Mouse (Mus musculus): Measurements from ENCODE around the gene Efna2. TPM values are rescaled to one million over a fixed set of nuclear protein-coding genes. Genes with fewer than 3 reads are reported as not detected.

The Efna2 gene
- polyA plus RNA-seq, 1 experiment from 2014 or later, result 62.2 TPM

DNA sequence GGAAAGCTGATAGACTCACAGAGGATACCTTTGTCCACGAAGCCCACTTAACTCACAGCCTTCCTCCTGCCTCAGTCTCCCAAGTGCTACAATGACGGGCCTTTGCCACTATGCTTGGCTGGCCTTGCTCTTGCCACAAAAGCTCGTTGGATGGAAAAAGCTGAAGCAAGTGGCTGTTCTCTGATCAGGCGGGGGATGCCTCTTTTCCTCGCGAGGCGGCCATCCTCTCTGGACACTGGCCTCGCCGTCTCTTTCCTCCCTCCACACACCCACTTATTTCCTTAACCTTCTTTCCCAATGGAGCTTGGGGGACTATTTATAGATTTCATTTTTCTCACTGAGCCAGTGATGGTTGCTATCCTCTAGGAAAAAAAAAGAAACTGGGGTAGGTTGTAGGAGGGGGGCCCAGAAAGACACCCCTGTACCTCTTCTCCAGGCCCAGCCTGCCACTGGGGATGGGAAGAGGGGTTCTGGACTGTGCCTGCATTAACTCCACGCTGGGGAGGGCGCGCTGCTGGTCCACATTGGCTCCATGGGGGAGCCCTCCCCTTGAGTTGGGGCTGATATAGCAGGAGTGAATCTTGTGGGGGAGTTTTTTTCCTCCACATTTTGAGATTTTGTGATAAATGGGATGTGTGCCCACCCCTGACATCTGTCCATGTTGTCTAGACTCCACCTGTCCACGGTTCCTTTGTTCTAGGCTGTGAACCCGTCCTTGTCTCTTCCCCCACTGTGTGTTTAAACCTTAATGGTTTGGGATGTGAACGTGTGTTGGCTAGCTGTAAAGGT lies 21.9 kb upstream of the Efna2 start:
- peaks cover 54% of the 10 kb centered on the region for H3K36me3 ChIP-seq
- WGBS, result 65% methylated on average over 15 of the region's 15 CpGs
- H3K4me2 ChIP-seq, result peak overlapping the region; percentile 13
- peak overlapping the region; percentile 88 for H3K27ac ChIP-seq
- H3K9me3 ChIP-seq, result no peaks in the 10 kb centered on the region
- no peak for ATAC-seq (ENCODE audit: insufficient number of reproducible peaks, insufficient read depth, low FRiP score, low TSS enrichment, low read depth)
- no peaks in the 10 kb centered on the region for H3K27me3 ChIP-seq
- peak overlapping the region; percentile 37 for H3K9ac ChIP-seq (replicated peaks)
- 0 out of 2 replicates have a peak overlapping the region, but pooled peaks have one; percentile 1 for H3K4me3 ChIP-seq (replicated peaks)
- H3K4me1 ChIP-seq (replicated peaks), result peaks cover 92% of the 10 kb centered on the region

DNA sequence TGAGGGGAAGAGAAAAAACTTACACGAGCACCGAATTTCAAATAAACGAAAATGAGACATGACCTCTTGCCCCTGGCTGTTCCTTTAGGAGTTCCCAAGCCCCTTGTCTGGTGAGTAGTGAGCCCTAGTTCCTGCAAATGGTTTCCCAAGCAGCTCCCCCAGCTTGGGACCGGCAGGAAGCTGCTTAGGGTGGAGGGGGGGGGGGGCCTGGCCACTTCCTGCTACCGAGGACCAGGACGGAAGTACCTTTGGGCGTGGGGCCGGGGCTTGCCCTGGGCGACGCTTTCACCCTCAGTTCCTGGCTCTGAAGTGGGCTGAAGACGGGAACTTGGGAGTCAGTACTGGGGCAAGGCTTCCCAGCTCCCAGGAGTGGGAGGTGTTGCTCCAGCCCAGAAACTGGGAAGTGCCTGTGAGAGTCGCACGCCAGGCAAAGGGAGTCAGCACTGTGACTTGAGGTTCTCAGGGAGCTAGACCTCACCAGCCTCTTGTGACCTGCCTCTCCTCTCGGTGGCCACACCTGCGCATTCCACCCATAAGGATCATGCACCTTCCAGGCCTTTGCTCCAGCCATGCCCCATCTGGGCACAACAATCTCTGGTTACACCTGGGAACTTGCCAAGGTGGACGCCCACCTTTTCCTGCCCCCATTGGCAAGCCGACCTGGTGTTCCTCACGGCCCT lies 20.8 kb upstream of the Efna2 start:
- Histone ChIP-seq H3K4me1 (replicated peaks) (peaks cover 89% of the 10 kb centered on the region), H3K36me3 (peaks cover 42% of the 10 kb centered on the region), H3K9me3 (no peaks in the 10 kb centered on the region), H3K9ac (replicated peaks) (peak overlapping the region; percentile 28; the same call in 1 of the 2 replicates), H3K27ac (peak overlapping the region; percentile 88), H3K4me2 (peak overlapping the region; percentile 67), H3K27me3 (no peaks in the 10 kb centered on the region), H3K4me3 (replicated peaks) (peak overlapping the region; percentile 41)
- ATAC-seq (ENCODE audit: insufficient number of reproducible peaks, insufficient read depth, low FRiP score, low TSS enrichment, low read depth), result no peak
- 11% methylated on average over 18 of the region's 18 CpGs for WGBS

DNA sequence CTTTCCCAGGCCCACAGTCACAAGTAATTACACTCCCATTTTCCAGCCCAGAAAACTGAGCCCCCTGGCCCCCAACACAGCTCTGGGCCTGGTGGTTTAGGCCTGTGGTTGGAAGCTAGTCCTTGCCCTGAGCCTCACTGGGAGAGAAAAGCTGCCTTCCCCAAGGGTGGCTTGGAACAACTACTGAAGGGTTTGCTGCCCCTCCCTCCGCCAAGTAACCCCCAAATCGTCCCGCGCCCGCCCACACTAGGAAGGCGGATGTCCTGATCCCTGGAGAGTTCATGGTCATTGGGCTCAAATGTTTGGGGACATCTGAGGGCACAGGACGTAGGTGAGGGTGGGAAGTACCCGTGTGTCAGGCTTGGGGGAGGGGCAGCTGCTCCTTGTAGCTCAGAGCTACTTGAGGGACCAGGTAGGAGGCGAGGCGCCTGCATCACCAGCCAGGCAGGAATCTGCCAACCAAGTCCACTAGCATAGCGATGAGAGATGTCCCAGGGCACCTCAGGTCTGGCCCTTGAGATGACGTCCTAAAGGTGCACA lies 20.2 kb upstream of the Efna2 start:
- peak overlapping the region; percentile 41 for H3K4me3 ChIP-seq (replicated peaks)

DNA sequence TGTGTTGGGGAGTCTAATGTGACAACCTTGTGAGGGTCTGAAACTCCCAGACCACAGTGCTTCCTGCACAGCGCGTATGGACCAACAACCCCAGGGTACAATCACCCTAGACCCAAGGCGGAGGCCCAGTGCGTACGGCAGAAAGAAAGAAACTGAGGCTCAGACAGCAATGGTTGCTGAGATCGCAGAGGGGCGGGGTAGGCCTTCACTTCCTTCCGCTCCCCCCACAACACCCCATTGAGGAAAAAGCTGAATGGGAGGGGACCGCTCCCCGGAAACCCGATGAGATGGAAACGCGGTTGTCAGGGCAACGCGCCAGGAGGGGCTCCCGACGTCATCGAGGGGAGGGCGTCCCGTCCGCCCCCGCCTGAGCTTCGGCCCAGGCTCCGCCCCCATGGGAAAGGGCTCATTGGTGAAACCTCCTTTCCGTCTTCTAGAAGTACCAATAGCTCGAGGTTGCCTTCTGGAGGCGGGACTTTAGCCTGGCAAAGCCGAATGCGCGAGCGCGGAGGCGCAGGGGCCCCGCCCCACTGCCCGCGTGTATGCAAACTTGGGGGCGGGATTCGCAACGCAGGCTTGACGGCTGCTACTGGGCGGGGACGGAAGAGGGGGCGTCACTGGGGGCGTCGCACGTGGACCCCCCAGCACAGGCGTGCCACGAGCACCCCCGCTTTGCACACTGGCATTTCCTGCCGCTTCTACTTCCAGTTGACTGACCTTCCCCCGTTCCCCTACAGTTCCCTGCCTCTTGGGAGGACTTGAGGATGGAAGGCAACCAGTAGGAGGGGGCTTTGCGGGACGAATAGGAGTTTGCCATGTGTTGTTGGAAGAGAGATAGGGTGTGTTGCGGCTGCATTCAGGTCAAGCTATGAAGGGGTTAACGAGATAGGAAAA lies 19.5 kb upstream of the Efna2 start:
- Histone ChIP-seq H3K27me3 (no peaks in the 10 kb centered on the region; the same call in 1 of the 2 replicates), H3K36me3 (peaks cover 29% of the 10 kb centered on the region), H3K9ac (replicated peaks) (peak overlapping the region; percentile 28; the same call in 1 of the 2 replicates), H3K4me2 (peak overlapping the region; percentile 67), H3K27ac (peak overlapping the region; percentile 95), H3K4me1 (replicated peaks) (peaks cover 87% of the 10 kb centered on the region), H3K9me3 (no peaks in the 10 kb centered on the region), H3K4me3 (replicated peaks) (peak overlapping the region; percentile 41)
- peak; percentile 73 for ATAC-seq (ENCODE audit: insufficient number of reproducible peaks, insufficient read depth, low FRiP score, low TSS enrichment, low read depth)
- WGBS, result under 1% methylated on average over 55 of the region's 55 CpGs

More for the DNA sequence above, 20.2 kb upstream of the Efna2 start:
- ATAC-seq (ENCODE audit: insufficient number of reproducible peaks, insufficient read depth, low FRiP score, low TSS enrichment, low read depth), result peak; percentile 0; the same call in 1 of the 2 replicates
- Histone ChIP-seq H3K9me3 (no peaks in the 10 kb centered on the region), H3K4me1 (replicated peaks) (peaks cover 87% of the 10 kb centered on the region), H3K4me2 (peak overlapping the region; percentile 67), H3K27me3 (no peaks in the 10 kb centered on the region), H3K9ac (replicated peaks) (peak overlapping the region; percentile 28; the same call in 1 of the 2 replicates), H3K27ac (peak overlapping the region; percentile 88), H3K36me3 (peaks cover 36% of the 10 kb centered on the region)
- 5% methylated on average over 12 of the region's 12 CpGs for WGBS

DNA sequence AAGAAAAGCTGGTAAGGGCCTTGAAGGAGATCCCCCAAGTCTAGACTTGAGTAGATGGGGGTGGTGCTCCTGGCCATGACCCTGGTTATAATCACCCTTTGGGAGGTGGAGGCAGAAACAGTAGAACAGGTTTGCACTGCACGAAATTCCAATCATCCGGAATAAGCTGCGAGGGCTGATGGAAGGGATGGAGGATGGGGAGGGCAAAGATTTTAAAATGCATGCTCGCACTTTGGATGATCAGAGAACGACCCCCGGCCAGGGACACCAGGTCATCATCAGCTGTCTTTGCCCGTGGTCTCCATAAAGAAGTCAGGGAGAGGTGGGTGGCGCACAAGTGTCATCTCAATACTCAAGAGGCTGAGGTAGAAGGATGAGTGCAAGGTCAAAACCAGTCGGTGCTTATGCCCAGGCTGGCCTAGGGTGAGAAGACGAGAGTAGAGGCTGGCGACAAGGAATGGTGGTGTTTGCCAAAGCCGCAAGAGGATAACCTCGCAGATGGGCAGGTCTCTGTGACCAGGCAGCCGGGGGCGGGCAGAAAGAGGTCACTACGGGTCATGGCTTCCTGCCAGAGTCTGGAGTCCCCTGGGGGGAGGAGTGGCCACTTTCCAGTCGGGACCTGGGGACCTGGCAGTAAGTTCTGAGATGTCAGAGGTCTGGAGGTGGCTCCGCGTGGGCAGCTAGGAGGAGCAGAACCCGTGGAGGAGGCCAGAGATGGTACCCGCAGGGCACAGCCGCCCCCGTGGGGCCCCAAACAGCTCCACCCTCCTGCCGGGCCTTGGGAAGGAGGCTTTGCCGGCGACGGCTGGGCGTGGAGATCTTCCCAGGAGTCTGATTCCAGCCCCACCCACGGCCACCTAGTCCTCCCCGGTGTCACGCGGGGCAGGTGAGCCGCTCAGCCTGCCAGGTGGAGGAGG lies 18.6 kb upstream of the Efna2 start:
- 2% methylated on average over 33 of the region's 33 CpGs for WGBS
- peak overlapping the region; percentile 65 for H3K9ac ChIP-seq (replicated peaks)
- H3K4me2 ChIP-seq, result peak overlapping the region; percentile 67
- H3K4me3 ChIP-seq (replicated peaks), result peak overlapping the region; percentile 41
- peaks cover 20% of the 10 kb centered on the region for H3K36me3 ChIP-seq
- ATAC-seq (ENCODE audit: insufficient number of reproducible peaks, insufficient read depth, low FRiP score, low TSS enrichment, low read depth), result no peak
- peaks cover 87% of the 10 kb centered on the region for H3K4me1 ChIP-seq (replicated peaks)
- no peaks in the 10 kb centered on the region; the same call in 1 of the 2 replicates for H3K27me3 ChIP-seq
- peak overlapping the region; percentile 95 for H3K27ac ChIP-seq
- no peaks in the 10 kb centered on the region for H3K9me3 ChIP-seq

DNA sequence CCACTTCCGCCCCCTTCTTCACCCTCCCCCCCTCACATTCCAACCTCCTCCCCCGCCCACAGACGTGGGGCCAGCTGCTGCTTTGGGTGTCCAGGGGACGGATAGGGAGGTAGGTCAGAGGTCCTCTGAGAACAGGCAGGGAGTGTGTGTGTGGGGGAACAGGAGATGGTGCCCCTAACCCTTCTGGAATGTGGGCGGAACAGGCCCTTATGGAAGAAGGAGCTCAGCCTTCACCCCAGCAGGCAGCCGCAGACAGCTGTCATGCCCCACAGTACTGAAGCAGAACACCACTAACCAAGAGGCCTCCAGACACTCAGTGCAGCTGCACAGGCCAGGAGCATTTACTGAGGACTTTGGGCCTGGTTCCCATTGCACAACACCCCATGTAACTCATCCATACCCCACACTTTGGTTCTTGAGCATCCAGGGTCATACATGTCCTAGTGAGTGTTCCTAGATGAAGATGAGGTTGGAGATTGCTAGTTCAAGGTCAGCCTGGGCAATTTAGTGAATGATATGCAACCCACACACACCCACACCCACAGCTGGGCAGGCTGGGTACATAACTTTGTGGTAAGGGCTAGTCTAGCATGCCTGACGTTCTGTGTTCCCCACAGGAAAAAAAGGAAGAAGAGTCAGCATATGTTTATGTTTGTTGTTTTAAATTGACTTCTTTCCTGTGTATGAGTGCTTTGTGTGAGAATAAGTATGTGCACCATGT lies 17.6 kb upstream of the Efna2 start:
- H3K27me3 ChIP-seq, result no peaks in the 10 kb centered on the region; the same call in 1 of the 2 replicates
- 9% methylated on average over 7 of the region's 7 CpGs for WGBS
- peak overlapping the region; percentile 41 for H3K4me3 ChIP-seq (replicated peaks)
- peak overlapping the region; percentile 67 for H3K4me2 ChIP-seq
- H3K4me1 ChIP-seq (replicated peaks), result peaks cover 83% of the 10 kb centered on the region
- ATAC-seq (ENCODE audit: insufficient number of reproducible peaks, insufficient read depth, low FRiP score, low TSS enrichment, low read depth), result no peak
- peak overlapping the region; percentile 95 for H3K27ac ChIP-seq
- peaks cover 10% of the 10 kb centered on the region for H3K36me3 ChIP-seq
- H3K9ac ChIP-seq (replicated peaks), result peak overlapping the region; percentile 65; the same call in 1 of the 2 replicates
- no peaks in the 10 kb centered on the region for H3K9me3 ChIP-seq

DNA sequence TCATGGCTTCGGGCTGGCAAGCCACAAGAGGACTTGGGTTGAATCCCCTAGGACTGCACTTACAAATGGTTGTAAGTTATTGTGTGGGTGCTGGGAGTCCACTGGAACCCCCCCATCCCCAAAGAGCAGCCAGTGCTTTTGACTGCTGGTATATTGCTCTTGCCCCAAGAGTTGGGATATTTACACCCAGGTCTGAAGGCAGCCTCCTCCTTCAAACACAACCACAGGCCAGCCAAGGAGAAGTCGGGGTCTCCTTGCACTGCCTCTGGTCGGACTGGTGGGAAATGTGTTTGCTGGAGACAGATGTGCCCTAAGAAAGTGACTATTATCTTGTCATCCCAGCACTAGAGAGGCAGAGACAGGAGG lies 17.1 kb upstream of the Efna2 start:
- Histone ChIP-seq H3K27me3 (no peaks in the 10 kb centered on the region; the same call in 1 of the 2 replicates), H3K36me3 (peaks cover 5% of the 10 kb centered on the region), H3K4me2 (0 out of 2 replicates have a peak overlapping the region, but pooled peaks have one; percentile 67), H3K9ac (replicated peaks) (no peak overlapping the region), H3K4me3 (replicated peaks) (no peak overlapping the region), H3K27ac (peak overlapping the region; percentile 95), H3K4me1 (replicated peaks) (peaks cover 82% of the 10 kb centered on the region), H3K9me3 (no peaks in the 10 kb centered on the region)
- no peak for ATAC-seq (ENCODE audit: insufficient number of reproducible peaks, insufficient read depth, low FRiP score, low TSS enrichment, low read depth)
- 82% methylated on average over 3 of the region's 3 CpGs for WGBS

DNA sequence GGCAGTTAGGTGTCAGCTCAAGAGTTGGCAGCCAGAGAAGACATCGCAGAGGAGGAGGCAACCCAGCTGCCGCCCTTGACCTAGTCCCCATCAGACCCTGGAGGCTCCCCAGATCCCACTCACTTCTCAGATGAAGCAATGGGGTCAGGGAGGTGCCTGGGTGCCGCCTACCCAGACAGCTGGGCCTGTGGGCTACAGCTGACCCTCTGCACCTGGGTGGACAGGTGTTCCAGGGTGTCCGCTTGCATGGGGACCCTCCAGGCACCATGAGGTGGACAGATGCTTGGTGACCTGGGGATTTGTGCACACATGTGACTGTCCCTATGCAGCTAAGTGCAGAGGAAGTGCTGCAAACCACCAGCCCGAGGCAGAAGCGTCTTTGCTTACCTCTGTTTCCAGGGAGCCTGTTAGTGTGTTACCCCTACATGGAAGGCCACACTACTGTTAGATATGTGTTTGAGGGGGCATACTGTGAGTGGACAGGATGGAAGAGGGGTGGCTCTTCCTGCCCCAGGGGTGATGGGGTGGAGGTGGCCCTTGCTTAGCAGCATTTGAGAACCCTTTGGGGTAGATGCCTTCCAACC lies 16.5 kb upstream of the Efna2 start:
- Histone ChIP-seq H3K27me3 (no peaks in the 10 kb centered on the region; the same call in 1 of the 2 replicates), H3K27ac (peak overlapping the region; percentile 95), H3K4me1 (replicated peaks) (peaks cover 76% of the 10 kb centered on the region), H3K9me3 (no peaks in the 10 kb centered on the region), H3K36me3 (no peaks in the 10 kb centered on the region), H3K4me2 (0 out of 2 replicates have a peak overlapping the region, but pooled peaks have one; percentile 10), H3K4me3 (replicated peaks) (no peak overlapping the region), H3K9ac (replicated peaks) (no peak overlapping the region)
- WGBS, result 58% methylated on average over 6 of the region's 6 CpGs
- ATAC-seq (ENCODE audit: insufficient number of reproducible peaks, insufficient read depth, low FRiP score, low TSS enrichment, low read depth), result no peak

DNA sequence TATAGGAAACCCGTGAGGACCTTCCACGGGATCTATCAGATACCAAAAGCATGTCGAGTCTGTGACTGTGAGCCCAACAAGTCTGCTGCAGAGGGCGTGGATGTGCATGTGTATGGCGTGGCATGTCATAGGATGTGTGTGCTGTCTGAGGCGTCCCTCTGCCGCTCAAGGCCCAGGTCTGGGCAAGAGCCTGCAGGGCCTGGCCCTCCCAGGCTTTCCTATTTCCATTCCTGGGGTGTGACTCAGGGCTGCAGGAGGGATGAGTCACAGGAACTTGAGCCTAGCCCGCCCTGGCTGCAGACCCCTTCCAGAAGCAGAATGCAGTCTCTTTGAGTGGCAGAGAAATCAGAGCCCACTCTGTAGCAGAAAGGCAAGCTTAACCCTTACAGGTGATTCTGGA lies 15.6 kb upstream of the Efna2 start:
- 77% methylated on average over 8 of the region's 8 CpGs for WGBS
- no peak for ATAC-seq (ENCODE audit: insufficient number of reproducible peaks, insufficient read depth, low FRiP score, low TSS enrichment, low read depth)
- Histone ChIP-seq H3K4me2 (peak overlapping the region; percentile 89; the same call in 1 of the 2 replicates), H3K27me3 (no peaks in the 10 kb centered on the region; the same call in 1 of the 2 replicates), H3K4me1 (replicated peaks) (peaks cover 71% of the 10 kb centered on the region), H3K4me3 (replicated peaks) (no peak overlapping the region), H3K36me3 (no peaks in the 10 kb centered on the region), H3K27ac (no peak overlapping the region), H3K9me3 (no peaks in the 10 kb centered on the region), H3K9ac (replicated peaks) (no peak overlapping the region; the same call in 1 of the 2 replicates)

All from limb, embryonic 12.5 days (tissue).